Mouse (Mus musculus): ENCODE data around the gene Hoxb6.

GRCm38 (mm10) chr11:96337026-96337425 lies 44.8 kb downstream of the Hoxb6 start:
- TF ChIP-seq CTCF (IDR thresholded peaks at IDR 0.05; ENCODE audit: extremely low read depth, insufficient read depth, low read length) (no peak), POLR2A (IDR thresholded peaks at IDR 0.05; ENCODE audit: extremely low read depth, insufficient read depth, low read length) (no peak)

All from cortical plate, adult 2 months (tissue).